Mouse (Mus musculus): ENCODE results near the gene Txnrd3.

The Txnrd3 gene

GRCm38 (mm10) chr6:89658342-89658741 lies 14.6 kb downstream of the Txnrd3 start:
- DNase-seq = no peak

DNA sequence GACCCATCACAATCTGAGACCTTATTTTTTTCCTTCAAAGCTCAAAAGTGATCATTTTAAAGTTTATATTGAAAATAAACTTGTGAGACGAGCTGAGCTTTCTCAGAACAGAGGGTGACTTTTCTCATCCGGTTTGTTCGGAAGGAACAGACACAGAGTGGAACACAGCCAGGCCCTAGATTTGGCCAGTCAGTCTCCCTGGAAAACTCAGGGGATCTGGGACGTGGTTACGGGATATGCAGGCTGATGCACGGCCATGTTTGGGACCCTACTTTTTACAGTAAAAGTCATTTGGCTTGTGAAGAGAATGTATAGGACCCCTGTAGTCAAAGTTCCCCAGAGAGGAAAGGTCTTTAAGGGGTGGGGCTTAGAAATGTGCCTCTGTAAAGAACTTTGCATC lies 15.1 kb downstream of the Txnrd3 start:
- DNase-seq = no peak

DNA sequence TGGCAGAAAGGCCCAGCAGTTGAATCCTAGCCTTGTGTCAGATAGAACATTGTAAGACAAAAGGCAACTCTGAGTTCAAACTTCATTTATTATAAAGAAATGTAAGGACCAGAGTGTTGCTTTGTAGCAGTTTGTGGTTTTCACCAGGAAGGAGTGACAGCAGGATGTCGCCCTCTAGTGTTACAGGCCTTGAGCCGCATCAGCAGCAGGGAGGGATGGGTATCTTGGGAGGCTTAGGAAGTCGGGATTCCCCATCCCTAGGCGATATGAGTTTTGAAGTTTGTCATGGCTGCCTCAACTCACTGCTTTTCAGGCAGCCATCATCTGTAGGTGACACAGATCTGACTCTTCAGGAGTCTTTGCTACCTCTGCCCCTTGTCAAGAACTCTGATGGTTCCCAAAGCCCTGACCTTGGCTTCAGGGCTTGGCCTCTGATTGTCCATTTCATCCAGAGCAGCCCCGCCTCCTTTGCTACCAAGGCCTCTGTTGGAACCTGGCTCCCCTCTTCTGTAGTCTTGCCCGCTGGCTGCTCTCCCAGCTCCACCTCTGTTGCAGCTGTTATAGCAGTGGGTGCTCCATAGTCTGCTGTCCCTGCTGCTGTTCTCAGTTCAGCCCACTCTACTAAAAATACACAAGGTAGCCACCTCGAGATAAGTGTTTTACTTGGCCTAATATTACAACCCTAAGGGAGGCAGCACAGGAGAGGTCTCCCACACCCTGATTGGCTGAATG lies 16.1 kb downstream of the Txnrd3 start:
- peak in 1 of 2 experiments; percentile 44 for DNase-seq

- no peak for DNase-seq
These were observed 16.7 kb downstream of the Txnrd3 start for GRCm38 (mm10) chr6:89660490-89660889.

- DNase-seq = no peak
These were observed 18.7 kb downstream of the Txnrd3 start for GRCm38 (mm10) chr6:89662521-89662920.

DNA sequence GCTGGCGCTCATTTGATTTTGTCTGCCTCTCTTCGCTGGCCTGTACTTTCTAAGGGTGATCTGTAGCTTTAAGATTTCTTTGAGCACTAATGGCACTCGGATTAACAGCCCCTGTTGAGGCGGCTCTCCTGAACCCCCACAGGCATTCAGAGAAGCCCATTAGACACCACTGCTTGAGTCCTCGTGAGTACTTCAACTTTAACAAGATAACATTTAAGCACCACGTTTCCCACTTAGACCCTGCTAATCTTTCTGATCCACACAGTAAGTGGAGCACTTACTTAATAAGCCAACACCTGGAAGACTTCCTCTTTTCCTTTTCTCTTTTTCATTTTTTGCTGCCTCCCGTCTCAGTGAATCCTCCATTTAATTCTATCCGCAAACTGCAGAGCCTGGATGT lies 21.4 kb downstream of the Txnrd3 start:
- DNase-seq = no peak

- no peak for DNase-seq
These were observed 21.9 kb downstream of the Txnrd3 start for GRCm38 (mm10) chr6:89665667-89666066.

DNA sequence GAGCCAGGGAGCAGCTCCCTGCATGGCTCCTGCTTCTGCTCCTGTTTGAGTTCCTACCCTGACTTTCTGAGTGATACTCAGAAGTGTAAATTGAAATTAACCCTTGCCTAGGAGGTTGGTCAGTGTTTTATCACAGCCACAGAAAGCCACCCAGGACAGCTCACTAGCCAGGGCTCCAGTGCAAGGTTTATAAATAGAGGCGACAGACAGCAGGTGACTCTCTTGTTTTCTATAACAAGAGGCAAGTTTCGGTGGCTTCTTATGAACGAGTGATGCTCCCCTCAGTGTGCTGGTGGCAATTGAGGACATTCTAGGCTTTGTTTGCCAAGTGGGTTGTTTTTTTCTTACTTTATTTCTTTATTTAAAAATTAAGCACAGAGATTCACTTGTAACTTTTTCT lies 23.2 kb downstream of the Txnrd3 start:
- DNase-seq = no peak

- no peak for DNase-seq
These were observed 25.8 kb downstream of the Txnrd3 start for GRCm38 (mm10) chr6:89669556-89669955.

GRCm38 (mm10) chr6:89671431-89671830 lies 27.6 kb downstream of the Txnrd3 start:
- no peak for DNase-seq

- DNase-seq = no peak
These were observed 28.9 kb downstream of the Txnrd3 start for GRCm38 (mm10) chr6:89672641-89673040.

- no peak for DNase-seq
These were observed 29.5 kb downstream of the Txnrd3 start for GRCm38 (mm10) chr6:89673135-89673780.

DNA sequence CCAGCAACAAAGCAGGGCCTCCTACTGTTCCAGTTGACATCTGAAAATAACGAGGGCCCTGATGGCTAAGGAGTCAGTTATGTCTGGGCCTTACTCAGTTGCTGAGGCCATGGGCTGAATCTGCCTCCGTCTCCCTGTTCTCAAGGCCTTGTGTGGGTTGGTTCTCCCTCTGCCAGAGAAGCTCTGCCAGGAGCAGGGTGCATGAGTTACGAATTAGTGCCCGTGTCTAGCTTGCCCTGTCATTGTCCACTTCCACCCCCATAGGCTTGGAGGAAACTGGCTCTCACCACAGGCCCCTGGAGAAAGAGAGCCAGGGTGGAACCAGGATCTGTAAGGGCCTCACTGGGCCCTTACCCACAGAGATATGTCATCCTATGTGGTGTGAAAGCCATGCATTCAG lies 34.7 kb downstream of the Txnrd3 start:
- no peak for DNase-seq

DNA sequence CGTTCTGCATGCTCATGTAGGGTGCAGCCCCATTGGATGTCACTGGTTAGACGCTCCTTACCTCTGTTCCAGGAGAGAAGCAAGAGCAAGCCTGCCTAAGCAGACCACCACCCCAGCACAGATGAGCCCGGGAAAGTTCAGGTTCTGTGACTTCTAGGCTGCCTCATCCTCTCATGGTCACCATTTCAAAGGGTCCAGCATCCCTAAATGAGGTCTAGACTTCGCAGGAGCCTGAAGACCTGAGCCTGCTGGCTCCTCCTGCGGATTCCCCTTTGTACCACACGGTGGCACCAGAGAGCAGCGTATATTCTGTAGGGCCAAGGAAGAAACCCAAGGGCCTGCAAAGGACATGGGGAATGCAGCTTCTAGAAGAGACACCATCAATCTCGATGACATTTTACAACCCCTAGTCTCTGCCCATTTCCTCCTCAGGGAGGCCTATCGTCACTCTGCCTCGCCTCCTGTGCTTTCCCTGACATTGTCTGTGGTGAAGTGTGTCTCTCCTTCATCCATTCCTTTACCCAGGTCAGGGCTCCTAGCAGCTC lies 35.6 kb downstream of the Txnrd3 start:
- peak; percentile 29 to 73 for DNase-seq

GRCm38 (mm10) chr6:89680155-89680554 lies 36.4 kb downstream of the Txnrd3 start:
- peak; percentile 70 to 90 for DNase-seq

DNA sequence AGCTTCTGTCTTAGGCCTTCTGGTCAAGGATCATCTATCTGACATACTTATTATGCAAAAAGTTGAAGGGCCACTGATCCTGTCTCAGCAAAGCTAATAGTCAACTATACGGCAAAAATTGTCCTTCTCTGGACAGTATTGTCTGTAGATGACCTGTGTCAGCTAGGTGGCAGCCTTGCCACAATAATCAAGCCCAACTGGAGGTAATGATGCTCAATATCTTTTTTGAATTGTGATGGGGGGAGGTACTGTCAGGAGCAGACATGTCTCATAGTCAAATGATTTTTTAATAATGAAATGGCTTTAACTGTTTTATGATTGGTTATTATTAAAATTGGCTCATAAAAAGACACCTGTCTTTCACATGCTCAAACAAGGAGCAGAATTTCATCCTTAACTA lies 40.4 kb downstream of the Txnrd3 start:
- peak in 1 of 2 experiments; percentile 18 for DNase-seq

DNA sequence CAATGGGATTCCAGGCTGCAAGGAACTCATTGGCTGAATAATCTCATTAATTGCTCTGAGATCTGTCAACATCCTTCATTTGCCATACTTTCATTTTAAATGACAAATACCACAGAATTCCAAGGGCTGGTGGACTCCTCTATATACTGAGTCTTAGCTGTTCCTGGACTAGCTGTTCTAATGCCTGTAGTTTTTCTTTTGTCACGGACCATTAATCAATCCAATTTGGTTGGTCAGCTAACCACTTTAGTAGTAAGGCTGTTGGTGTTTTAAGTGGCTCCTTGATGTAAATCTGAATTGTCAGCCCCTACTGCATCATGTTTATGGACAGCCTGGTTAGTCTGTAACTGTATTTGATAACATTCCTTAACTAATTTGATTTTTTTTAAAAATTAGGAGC lies 43.3 kb downstream of the Txnrd3 start:
- peak in 1 of 2 experiments; percentile 13 for DNase-seq

GRCm38 (mm10) chr6:89706624-89707023 lies 62.8 kb downstream of the Txnrd3 start:
- no peak for DNase-seq

GRCm38 (mm10) chr6:89707240-89707639 lies 63.5 kb downstream of the Txnrd3 start, which contains the start of gene Vmn1r40:
TSS of gene Vmn1r40 (plus strand) at chr6:89707540.
- DNase-seq = no peak

- DNase-seq = no peak
These were observed 74.3 kb downstream of the Txnrd3 start for GRCm38 (mm10) chr6:89718051-89718450.
